Mouse (Mus musculus): Measurements from ENCODE around the gene Uvrag.

The Uvrag gene

GRCm38 (mm10) chr7:98935757-98936156 lies 205.2 kb downstream of the Uvrag start:
- no peak for DNase-seq (ENCODE audit: low read depth, low spot score)

GRCm38 (mm10) chr7:98935193-98935592 lies 205.7 kb downstream of the Uvrag start:
- DNase-seq (ENCODE audit: low read depth, low spot score) = no peak

GRCm38 (mm10) chr7:98928336-98929025 lies 212.5 kb downstream of the Uvrag start:
- no peak for DNase-seq (ENCODE audit: low read depth, low spot score)

GRCm38 (mm10) chr7:98926906-98927528 lies 213.9 kb downstream of the Uvrag start:
- DNase-seq (ENCODE audit: low read depth, low spot score) = no peak

- DNase-seq (ENCODE audit: low read depth, low spot score) = no peak
Observed at GRCm38 (mm10) chr7:98924380-98924869, 216.5 kb downstream of the Uvrag start.

GRCm38 (mm10) chr7:98922984-98923383 lies 218.0 kb downstream of the Uvrag start:
- no peak for DNase-seq (ENCODE audit: low read depth, low spot score)

GRCm38 (mm10) chr7:98917407-98917806 lies 223.5 kb downstream of the Uvrag start:
- no peak for DNase-seq (ENCODE audit: low read depth, low spot score)

GRCm38 (mm10) chr7:98916581-98916980 lies 224.4 kb downstream of the Uvrag start:
- DNase-seq (ENCODE audit: low read depth, low spot score) = no peak

GRCm38 (mm10) chr7:98912953-98913360 lies 228.0 kb downstream of the Uvrag start:
- DNase-seq (ENCODE audit: low read depth, low spot score) = no peak

- no peak for DNase-seq (ENCODE audit: low read depth, low spot score)
Observed at GRCm38 (mm10) chr7:98911276-98911675, 229.7 kb downstream of the Uvrag start.

- DNase-seq (ENCODE audit: low read depth, low spot score) = no peak
Observed at GRCm38 (mm10) chr7:98910712-98911111, 230.2 kb downstream of the Uvrag start.

GRCm38 (mm10) chr7:98910164-98910563 lies 230.8 kb downstream of the Uvrag start:
- no peak for DNase-seq (ENCODE audit: low read depth, low spot score)

- DNase-seq (ENCODE audit: low read depth, low spot score) = no peak
Observed at GRCm38 (mm10) chr7:98907476-98907875, 233.5 kb downstream of the Uvrag start.

GRCm38 (mm10) chr7:98904659-98905362 lies 236.1 kb downstream of the Uvrag start:
- DNase-seq (ENCODE audit: low read depth, low spot score) = no peak

- DNase-seq (ENCODE audit: low read depth, low spot score) = no peak
Observed at GRCm38 (mm10) chr7:98903884-98904283, 237.1 kb downstream of the Uvrag start.

GRCm38 (mm10) chr7:98901120-98901519 lies 239.8 kb downstream of the Uvrag start:
- no peak for DNase-seq (ENCODE audit: low read depth, low spot score)

- no peak for DNase-seq (ENCODE audit: low read depth, low spot score)
Observed at GRCm38 (mm10) chr7:98899815-98900214, 241.1 kb downstream of the Uvrag start.

- DNase-seq (ENCODE audit: low read depth, low spot score) = no peak
Observed at GRCm38 (mm10) chr7:98897323-98897722, 243.6 kb downstream of the Uvrag start.

GRCm38 (mm10) chr7:98895501-98896095 lies 245.3 kb downstream of the Uvrag start:
- DNase-seq (ENCODE audit: low read depth, low spot score) = no peak

- DNase-seq (ENCODE audit: low read depth, low spot score) = no peak
Observed at GRCm38 (mm10) chr7:98894768-98895167, 246.2 kb downstream of the Uvrag start.

GRCm38 (mm10) chr7:98894305-98894704 lies 246.6 kb downstream of the Uvrag start:
- no peak for DNase-seq (ENCODE audit: low read depth, low spot score)

GRCm38 (mm10) chr7:98893144-98893543 lies 247.8 kb downstream of the Uvrag start:
- DNase-seq (ENCODE audit: low read depth, low spot score) = no peak

Data from WW6 (cell line).